Comparison of ENCODE assay signal across 17 mouse cellular contexts in genomic region chr12:70812822-70813465, GRCm38 (mm10). TPM values are rescaled to one million over a fixed set of nuclear protein-coding genes. Genes with fewer than 3 reads are reported as not detected.
DNase-seq lines count a peak whose midpoint lies in the region; ATAC-seq lines count a peak whose summit lies in the region.
"Had no signal": no experiment of that assay in that cellular context is flagged by ENCODE, and none has a peak within 500 bp of the region (broad histone marks: within the 10 kb centered on the region; RNA-seq: fewer than 3 reads in every experiment).

No protein-coding gene starts in this region.

- H3K4me3 ChIP-seq in heart, embryonic 12.5 days = no peak overlapping the region
- no peak overlapping the region for H3K4me3 ChIP-seq in lung, embryonic 16.5 days (ENCODE audit: low read length)
- H3K4me3 ChIP-seq in liver, embryonic 12.5 days = no peak overlapping the region
- H3K4me3 ChIP-seq: hindbrain, embryonic 13.5 days; left cerebral cortex, adult 2 months; limb, embryonic 12.5 days; liver, embryonic 15.5 days had no signal

- H3K27me3 ChIP-seq in heart, embryonic 12.5 days (replicated peaks) = no peaks in the 10 kb centered on the region
- no peaks in the 10 kb centered on the region for H3K27me3 ChIP-seq in lung, embryonic 16.5 days (ENCODE audit: control insufficient read depth, insufficient read depth, low read depth, low read length)
- H3K27me3 ChIP-seq in liver, embryonic 12.5 days (replicated peaks) = peaks cover 2% of the 10 kb centered on the region; the same call in 1 of the 2 replicates
- H3K27me3 ChIP-seq: hindbrain, embryonic 13.5 days; limb, embryonic 12.5 days; liver, embryonic 15.5 days had no signal

- H3K4me2 ChIP-seq in heart, embryonic 12.5 days = no peak overlapping the region
- no peak overlapping the region for H3K4me2 ChIP-seq in lung, embryonic 16.5 days (ENCODE audit: low read depth, low read length)
- no peak overlapping the region for H3K4me2 ChIP-seq in liver, embryonic 12.5 days
- H3K4me2 ChIP-seq: hindbrain, embryonic 13.5 days; limb, embryonic 12.5 days; liver, embryonic 15.5 days had no signal

- peak overlapping the region; percentile 81 for H3K27ac ChIP-seq in heart, embryonic 12.5 days (ENCODE audit: poor library complexity, severe bottlenecking)
- peak overlapping the region; percentile 75 for H3K27ac ChIP-seq in lung, embryonic 16.5 days (ENCODE audit: low read length)
- H3K27ac ChIP-seq in liver, embryonic 12.5 days = no peak overlapping the region
- H3K27ac ChIP-seq: hindbrain, embryonic 13.5 days; left cerebral cortex, adult 2 months; limb, embryonic 12.5 days; liver, embryonic 15.5 days; stomach, postnatal 0 days had no signal

- ATAC-seq in heart, embryonic 12.5 days (ENCODE audit: insufficient number of reproducible peaks, low FRiP score) = no peak
- ATAC-seq in lung, embryonic 16.5 days (ENCODE audit: low read depth) = peak; percentile 56
- no peak for ATAC-seq in inflammation-experienced regulatory T-cells, adult 6 months
- no peak for ATAC-seq in liver, embryonic 12.5 days

- no peak for DNase-seq in heart, adult 8-10 months (ENCODE audit: low spot score)
- peak; percentile 67 for DNase-seq in ES-CJ7 (ENCODE audit: low read depth, low spot score)
- DNase-seq in fat pad, adult 2 months (ENCODE audit: extremely low read depth, low read depth, low spot score) = peak; percentile 98
- DNase-seq in spleen, postnatal 36 days (ENCODE audit: low spot score in 2 of 2) = no peak
- DNase-seq: adrenal gland, adult 2 months; gastrocnemius, postnatal 14 days; spleen, adult 18-20 months had no signal

- 26% methylated on average over 3 of the region's 3 CpGs for WGBS in heart, embryonic 12.5 days
- 16% methylated on average over 3 of the region's 3 CpGs for WGBS in lung, embryonic 16.5 days
- WGBS in liver, embryonic 12.5 days (ENCODE audit: insufficient replicate concordance) = 35% methylated on average over 3 of the region's 3 CpGs

- H3K9me3 ChIP-seq in heart, embryonic 12.5 days (replicated peaks) = no peaks in the 10 kb centered on the region
- no peaks in the 10 kb centered on the region for H3K9me3 ChIP-seq in lung, embryonic 16.5 days (ENCODE audit: control insufficient read depth, low read length)
- no peaks in the 10 kb centered on the region for H3K9me3 ChIP-seq in liver, embryonic 12.5 days (replicated peaks)
- H3K9me3 ChIP-seq: G1E; hindbrain, embryonic 13.5 days; limb, embryonic 12.5 days; liver, embryonic 15.5 days had no signal

- H3K4me1 ChIP-seq in heart, embryonic 12.5 days (replicated peaks) = peaks cover 28% of the 10 kb centered on the region
- H3K4me1 ChIP-seq in lung, embryonic 16.5 days (replicated peaks; ENCODE audit: control insufficient read depth, insufficient read depth, low read length) = peaks cover 16% of the 10 kb centered on the region
- H3K4me1 ChIP-seq in liver, embryonic 12.5 days = 0 out of 2 replicates have a peak, but pooled peaks cover 3% of the 10 kb centered on the region
- H3K4me1 ChIP-seq: hindbrain, embryonic 13.5 days; limb, embryonic 12.5 days; liver, embryonic 15.5 days had no signal

- no peak overlapping the region for H3K9ac ChIP-seq in heart, embryonic 12.5 days
- H3K9ac ChIP-seq in lung, embryonic 16.5 days (ENCODE audit: low read length) = 0 out of 2 replicates have a peak overlapping the region, but pooled peaks have one; percentile 2
- H3K9ac ChIP-seq in liver, embryonic 12.5 days = no peak overlapping the region
- H3K9ac ChIP-seq: hindbrain, embryonic 13.5 days; limb, embryonic 12.5 days; liver, embryonic 15.5 days had no signal

- H3K36me3 ChIP-seq in heart, embryonic 12.5 days = no peaks in the 10 kb centered on the region
- H3K36me3 ChIP-seq in lung, embryonic 16.5 days (ENCODE audit: control insufficient read depth, insufficient read depth, low read length) = no peaks in the 10 kb centered on the region
- no peaks in the 10 kb centered on the region for H3K36me3 ChIP-seq in liver, embryonic 12.5 days
- H3K36me3 ChIP-seq: G1E; hindbrain, embryonic 13.5 days; limb, embryonic 12.5 days; liver, embryonic 15.5 days had no signal

RNA-seq across cellular contexts. Expression of gene Frmd6, which starts 12.4 kb away (rescaled TPM):
- polyA plus RNA-seq in heart, embryonic 12.5 days (2016; fragmentation: Nextera tagmentation; extraction: Ambion mirVana) = 29.4 and 29.6 TPM in 2 replicates
- 10 to 100 TPM; 28.6 to 35.3 (median 32.5) TPM for total RNA-seq in heart, adult 8-10 months (2022)
- 36.4 and 38.9 TPM in 2 replicates for polyA plus RNA-seq in lung, embryonic 16.5 days (2015; fragmentation: Nextera tagmentation; extraction: Ambion mirVana)
- 10 to 100 TPM in 2 of 3 experiments, 1 to 10 TPM in 1; 9.1 to 17.7 (median 13.8) TPM for polyA plus RNA-seq in inflammation-experienced regulatory T-cells, adult 6 months (2017; shearing (Covaris generic))
- polyA plus RNA-seq in liver, embryonic 12.5 days (2016; fragmentation: Nextera tagmentation; extraction: Ambion mirVana) = 5.0 and 5.3 TPM in 2 replicates

Comparison
In these comparisons a context has a peak if more than half of its experiments do, and no peak if none do; other contexts are left out.
1. DNase-seq: peak in ES-CJ7 (single experiment) and fat pad, adult 2 months (single experiment); none in heart, adult 8-10 months (single experiment) and spleen, postnatal 36 days (0 of 2).